Mouse (Mus musculus): ENCODE results near the gene Zfp180. TPM values are rescaled to one million over a fixed set of nuclear protein-coding genes. Genes with fewer than 3 reads are reported as not detected.

The Zfp180 gene
- polyA plus RNA-seq, 3 experiments from 2014 or later: 13.6 to 19.9 (median 17.2) TPM

Other genes with a start within 250 kb of the Zfp180 start
- not detected for gene Vmn1r176, start 244.6 kb upstream of the Zfp180 start, polyA plus RNA-seq (2017; shearing (Covaris generic))
- not detected for gene Vmn1r177, start 215.5 kb upstream of the Zfp180 start, polyA plus RNA-seq (2017; shearing (Covaris generic))
- not detected for gene Vmn1r178, start 189.9 kb upstream of the Zfp180 start, polyA plus RNA-seq (2017; shearing (Covaris generic))
- not detected for gene Vmn1r179, start 154.9 kb upstream of the Zfp180 start, polyA plus RNA-seq (2017; shearing (Covaris generic))
- gene Vmn1r180, start 131.3 kb upstream of the Zfp180 start, polyA plus RNA-seq (2017; shearing (Covaris generic)): not detected
- not detected for gene Vmn1r181, start 107.3 kb upstream of the Zfp180 start, polyA plus RNA-seq (2017; shearing (Covaris generic))
- gene V1rd19, start 80.2 kb upstream of the Zfp180 start, polyA plus RNA-seq (2017; shearing (Covaris generic)): not detected
- gene Vmn1r183, start 28.7 kb upstream of the Zfp180 start, polyA plus RNA-seq (2017; shearing (Covaris generic)): under 1 TPM in 1 of 3 experiments, not detected in 2; 0.04 TPM
- gene Zfp112, start 30.4 kb downstream of the Zfp180 start, polyA plus RNA-seq (2017; shearing (Covaris generic)): 1 to 10 TPM in 1 of 3 experiments, under 1 TPM in 2; 0.44 to 1.1 (median 0.58) TPM
- 10 to 100 TPM; 14.7 to 18.5 (median 16.5) TPM for gene Zfp235, start 52.2 kb downstream of the Zfp180 start, polyA plus RNA-seq (2017; shearing (Covaris generic))
- gene Zfp114, start 93.1 kb downstream of the Zfp180 start, polyA plus RNA-seq (2017; shearing (Covaris generic)): 1 to 10 TPM in 2 of 3 experiments, under 1 TPM in 1; 0.75 to 2.1 (median 1.2) TPM
- 1 to 10 TPM; 1.2 to 1.3 (median 1.3) TPM for gene Zfp111, start 129.5 kb downstream of the Zfp180 start, polyA plus RNA-seq (2017; shearing (Covaris generic))
- 1 to 10 TPM; 1.4 to 2.3 (median 1.8) TPM for gene Zfp109, start 155.6 kb downstream of the Zfp180 start, polyA plus RNA-seq (2017; shearing (Covaris generic))
- under 1 TPM in 1 of 3 experiments, not detected in 2; 0.29 TPM for gene Zfp108, start 172.9 kb downstream of the Zfp180 start, polyA plus RNA-seq (2017; shearing (Covaris generic))
- 1 to 10 TPM; 2.1 to 2.3 (median 2.2) TPM for gene Zfp93, start 188.5 kb downstream of the Zfp180 start, polyA plus RNA-seq (2017; shearing (Covaris generic))
- gene Zfp61, start 219.3 kb downstream of the Zfp180 start, polyA plus RNA-seq (2017; shearing (Covaris generic)): 10 to 100 TPM; 10.4 to 20.6 (median 19.0) TPM
- 10 to 100 TPM in 2 of 3 experiments, 1 to 10 TPM in 1; 6.6 to 13.0 (median 12.6) TPM for gene Zfp94, start 234.7 kb downstream of the Zfp180 start, polyA plus RNA-seq (2017; shearing (Covaris generic))

All from inflammation-experienced regulatory T-cells, adult 6 months (primary cell).